Mouse (Mus musculus): ENCODE measurements at regions not wholly inside any gene's neighbourhood (a gene's known extent, or its start where the extent isn't known, plus 50 kb on each side); places are given as distances from the start of the nearest gene placed in this dataset.

DNA sequence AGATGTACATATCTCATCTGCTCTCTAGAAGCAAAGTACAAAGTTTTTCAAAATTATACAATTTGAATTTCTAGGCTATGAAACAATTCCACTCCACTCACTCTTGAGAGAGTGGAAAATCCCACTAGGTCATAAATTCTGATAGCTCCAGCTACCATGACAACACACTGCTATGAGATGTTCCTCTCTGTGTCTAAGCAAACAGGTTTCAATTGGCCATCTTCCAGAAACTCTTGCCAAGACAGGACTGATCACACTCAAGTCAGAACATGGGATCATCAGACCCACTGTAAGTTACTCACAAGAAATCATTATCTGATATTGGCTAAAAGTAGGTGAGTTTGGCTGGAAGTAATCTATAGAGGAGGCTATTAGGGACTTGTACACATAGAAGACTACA lies 320.4 kb downstream of the Isl1 start:
- Histone ChIP-seq H3K27me3 (ENCODE audit: poor library complexity, severe bottlenecking) (no peaks in the 10 kb centered on the region), H3K27ac (no peak overlapping the region), H3K4me1 (no peaks in the 10 kb centered on the region), H3K36me3 (replicated peaks) (no peaks in the 10 kb centered on the region), H3K9me3 (no peaks in the 10 kb centered on the region), H3K4me3 (no peak overlapping the region)
- no peak for DNase-seq (ENCODE audit: extremely low spot score, low spot score)

DNA sequence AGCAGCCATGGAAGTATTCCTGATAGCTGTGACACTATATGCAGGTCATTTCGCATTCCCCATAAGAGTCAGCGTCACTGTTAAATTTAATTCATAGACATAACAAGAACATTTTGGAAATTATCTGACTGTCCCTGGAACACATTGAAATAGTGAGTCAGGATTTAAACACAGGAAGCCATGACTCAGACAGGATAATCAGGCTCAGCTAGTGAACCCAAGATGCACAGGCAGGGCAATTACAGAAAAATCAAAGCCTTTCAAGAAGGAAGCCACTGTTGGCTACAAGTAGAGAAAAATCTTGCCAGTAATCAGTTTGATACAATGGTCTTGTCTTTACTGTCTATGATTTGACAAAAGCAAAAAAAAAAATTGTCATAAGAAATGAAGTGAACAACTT lies 323.2 kb downstream of the Isl1 start:
- Histone ChIP-seq H3K27me3 (ENCODE audit: poor library complexity, severe bottlenecking) (no peaks in the 10 kb centered on the region), H3K36me3 (replicated peaks) (no peaks in the 10 kb centered on the region), H3K4me1 (no peaks in the 10 kb centered on the region), H3K27ac (no peak overlapping the region), H3K9me3 (no peaks in the 10 kb centered on the region), H3K4me3 (no peak overlapping the region)
- no peak for DNase-seq (ENCODE audit: extremely low spot score, low spot score)
- WGBS, result 100% methylated on average over 2 of the region's 2 CpGs

DNA sequence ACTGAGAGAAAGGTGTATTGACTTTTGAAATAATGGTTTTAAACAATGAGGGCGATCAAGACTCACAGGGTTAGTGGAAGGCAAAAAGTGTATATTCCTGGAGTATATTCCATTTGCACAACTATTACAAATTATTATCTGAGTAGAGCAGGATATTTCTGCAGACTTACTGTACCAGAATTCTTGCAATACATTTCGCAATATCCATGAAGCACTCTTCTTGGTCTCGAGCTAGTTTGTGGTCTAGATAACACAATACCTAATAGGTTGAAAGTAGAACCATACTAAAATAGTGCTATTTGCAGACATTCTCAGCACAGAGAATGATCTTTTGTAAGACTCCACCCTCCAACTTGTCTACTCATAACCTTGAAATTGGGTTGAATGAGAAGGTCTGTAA lies 323.8 kb downstream of the Isl1 start:
- Histone ChIP-seq H3K9me3 (no peaks in the 10 kb centered on the region), H3K36me3 (replicated peaks) (no peaks in the 10 kb centered on the region), H3K4me3 (no peak overlapping the region), H3K27me3 (ENCODE audit: poor library complexity, severe bottlenecking) (no peaks in the 10 kb centered on the region), H3K4me1 (no peaks in the 10 kb centered on the region), H3K27ac (no peak overlapping the region)
- 92% methylated on average over 3 of the region's 3 CpGs for WGBS
- no peak for DNase-seq (ENCODE audit: extremely low spot score, low spot score)

GRCm38 (mm10) chr13:115977890-115978203 lies 331.6 kb downstream of the Isl1 start:
- Histone ChIP-seq H3K4me1 (peaks cover 11% of the 10 kb centered on the region), H3K27ac (no peak overlapping the region), H3K36me3 (replicated peaks) (no peaks in the 10 kb centered on the region), H3K9me3 (no peaks in the 10 kb centered on the region), H3K27me3 (ENCODE audit: poor library complexity, severe bottlenecking) (no peaks in the 10 kb centered on the region), H3K4me3 (no peak overlapping the region)
- 40% methylated on average over 3 of the region's 3 CpGs for WGBS
- DNase-seq (ENCODE audit: extremely low spot score, low spot score), result no peak

GRCm38 (mm10) chr13:115977118-115977889 lies 332.2 kb downstream of the Isl1 start:
- no peak for DNase-seq (ENCODE audit: extremely low spot score, low spot score)
- H3K4me1 ChIP-seq, result peaks cover 11% of the 10 kb centered on the region
- no peaks in the 10 kb centered on the region for H3K27me3 ChIP-seq (ENCODE audit: poor library complexity, severe bottlenecking)
- H3K36me3 ChIP-seq (replicated peaks), result no peaks in the 10 kb centered on the region
- H3K4me3 ChIP-seq, result no peak overlapping the region
- H3K27ac ChIP-seq, result no peak overlapping the region
- no peaks in the 10 kb centered on the region for H3K9me3 ChIP-seq
- 53% methylated on average over 7 of the region's 7 CpGs for WGBS
